Mouse (Mus musculus) spleen, postnatal 10 days (tissue): Measurements from ENCODE around the gene Pi4kb.

ENCODE experiments used
- DNase-seq, 2 experiments: peaks; one replicate each; pipeline ENCODE4 v3.0.0; 2021 to 2022; ENCODE audit warnings: low spot score in 2 of 2

Pi4kb gene

GRCm38 (mm10) chr3:95056275-95056674, 81.7 kb downstream of the Pi4kb start:
- peak; percentile 31 to 69 for DNase-seq
